Mouse (Mus musculus): ENCODE results near the gene Sgta. TPM values are rescaled to one million over a fixed set of nuclear protein-coding genes. Genes with fewer than 3 reads are reported as not detected.

Gene Sgta
- polyA plus RNA-seq, 1 experiment from 2014 or later: 269 TPM

GRCm38 (mm10) chr10:80994621-80995020, 65.4 kb downstream of the Sgta start:
- H3K27me3 ChIP-seq: peaks cover 24% of the 10 kb centered on the region
- no peaks in the 10 kb centered on the region for H3K36me3 ChIP-seq
- H3K9me3 ChIP-seq (replicated peaks): no peaks in the 10 kb centered on the region
- 65% methylated on average over 4 of the region's 4 CpGs for WGBS
- H3K4me2 ChIP-seq (replicated peaks): no peak overlapping the region
- no peak overlapping the region for H3K9ac ChIP-seq
- H3K4me1 ChIP-seq: peaks cover 4% of the 10 kb centered on the region; the same call in 1 of the 2 replicates
- H3K4me3 ChIP-seq: no peak overlapping the region
- no peak overlapping the region for H3K27ac ChIP-seq
- no peak for ATAC-seq (ENCODE audit: low FRiP score)

Small RNA genes within 50 kb of the gene (microRNA-seq; reads per million reads assigned to microRNA genes)
- gene Mir5615-1: not detected
- not detected for gene Mir5615-2

Other genes starting within 250 kb of the Sgta start
- gene Jsrp1, start 246.7 kb downstream of the Sgta start, polyA plus RNA-seq (2016; fragmentation: Nextera tagmentation; extraction: Ambion mirVana): 0.83 and 1.7 TPM in 2 replicates
- gene Oaz1, start 233.5 kb downstream of the Sgta start, polyA plus RNA-seq (2016; fragmentation: Nextera tagmentation; extraction: Ambion mirVana): 1,255 and 1,389 TPM in 2 replicates
- gene Lingo3, start 216.1 kb downstream of the Sgta start, polyA plus RNA-seq (2016; fragmentation: Nextera tagmentation; extraction: Ambion mirVana): 0.74 and 0.94 TPM in 2 replicates
- 214 and 250 TPM in 2 replicates for gene Lsm7, start 205.0 kb downstream of the Sgta start, polyA plus RNA-seq (2016; fragmentation: Nextera tagmentation; extraction: Ambion mirVana)
- 56.6 and 58.8 TPM in 2 replicates for gene Sppl2b, start 204.9 kb downstream of the Sgta start, polyA plus RNA-seq (2016; fragmentation: Nextera tagmentation; extraction: Ambion mirVana)
- 0.08 TPM in 2 replicates for gene Tmprss9, start 188.3 kb downstream of the Sgta start, polyA plus RNA-seq (2016; fragmentation: Nextera tagmentation; extraction: Ambion mirVana)
- gene Timm13, start 159.2 kb downstream of the Sgta start, polyA plus RNA-seq (2016; fragmentation: Nextera tagmentation; extraction: Ambion mirVana): 271 and 305 TPM in 2 replicates
- gene Lmnb2, start 141.9 kb downstream of the Sgta start, polyA plus RNA-seq (2016; fragmentation: Nextera tagmentation; extraction: Ambion mirVana): 56.8 and 57.9 TPM in 2 replicates
- gene Gadd45b, start 130.1 kb downstream of the Sgta start, polyA plus RNA-seq (2016; fragmentation: Nextera tagmentation; extraction: Ambion mirVana): 11.8 and 15.8 TPM in 2 replicates
- gene Gng7, start 45.2 kb downstream of the Sgta start, polyA plus RNA-seq (2016; fragmentation: Nextera tagmentation; extraction: Ambion mirVana): 10.1 and 10.7 TPM in 2 replicates
- 16.4 and 16.7 TPM in 2 replicates for gene Diras1, start 34.5 kb downstream of the Sgta start, polyA plus RNA-seq (2016; fragmentation: Nextera tagmentation; extraction: Ambion mirVana)
- 33.8 and 37.0 TPM in 2 replicates for gene Slc39a3, start 22.8 kb downstream of the Sgta start, polyA plus RNA-seq (2016; fragmentation: Nextera tagmentation; extraction: Ambion mirVana)
- 57.5 and 58.0 TPM in 2 replicates for gene Thop1, start 9.9 kb upstream of the Sgta start, polyA plus RNA-seq (2016; fragmentation: Nextera tagmentation; extraction: Ambion mirVana)
- 0.12 and 0.46 TPM in 2 replicates for gene Creb3l3, start 38.7 kb upstream of the Sgta start, polyA plus RNA-seq (2016; fragmentation: Nextera tagmentation; extraction: Ambion mirVana)
- 223 and 232 TPM in 2 replicates for gene Map2k2, start 45.7 kb upstream of the Sgta start, polyA plus RNA-seq (2016; fragmentation: Nextera tagmentation; extraction: Ambion mirVana)
- 17.7 and 18.2 TPM in 2 replicates for gene Zbtb7a, start 75.0 kb upstream of the Sgta start, polyA plus RNA-seq (2016; fragmentation: Nextera tagmentation; extraction: Ambion mirVana)
- 56.7 and 59.2 TPM in 2 replicates for gene Pias4, start 107.7 kb upstream of the Sgta start, polyA plus RNA-seq (2016; fragmentation: Nextera tagmentation; extraction: Ambion mirVana)
- 539 TPM in 2 replicates for gene Eef2, start 116.5 kb upstream of the Sgta start, polyA plus RNA-seq (2016; fragmentation: Nextera tagmentation; extraction: Ambion mirVana)
- 86.4 and 94.5 TPM in 2 replicates for gene Dapk3, start 122.8 kb upstream of the Sgta start, polyA plus RNA-seq (2016; fragmentation: Nextera tagmentation; extraction: Ambion mirVana)
- gene 4930442H23Rik, start 123.7 kb upstream of the Sgta start, polyA plus RNA-seq (2016; fragmentation: Nextera tagmentation; extraction: Ambion mirVana): not detected in 2 replicates
- not detected in 2 replicates for gene Nmrk2, start 141.9 kb upstream of the Sgta start, polyA plus RNA-seq (2016; fragmentation: Nextera tagmentation; extraction: Ambion mirVana)
- 33.7 and 36.8 TPM in 2 replicates for gene Atcay, start 170.7 kb upstream of the Sgta start, polyA plus RNA-seq (2016; fragmentation: Nextera tagmentation; extraction: Ambion mirVana)
- gene Zfr2, start 173.0 kb upstream of the Sgta start, polyA plus RNA-seq (2016; fragmentation: Nextera tagmentation; extraction: Ambion mirVana): 14.0 and 15.6 TPM in 2 replicates
- 6.3 and 6.8 TPM in 2 replicates for gene Matk, start 192.8 kb upstream of the Sgta start, polyA plus RNA-seq (2016; fragmentation: Nextera tagmentation; extraction: Ambion mirVana)
- 142 and 155 TPM in 2 replicates for gene Mrpl54, start 206.8 kb upstream of the Sgta start, polyA plus RNA-seq (2016; fragmentation: Nextera tagmentation; extraction: Ambion mirVana)
- 36.9 and 38.1 TPM in 2 replicates for gene Apba3, start 206.8 kb upstream of the Sgta start, polyA plus RNA-seq (2016; fragmentation: Nextera tagmentation; extraction: Ambion mirVana)
- gene Tjp3, start 231.4 kb upstream of the Sgta start, polyA plus RNA-seq (2016; fragmentation: Nextera tagmentation; extraction: Ambion mirVana): 5.4 and 6.8 TPM in 2 replicates
- gene Pip5k1c, start 232.8 kb upstream of the Sgta start, polyA plus RNA-seq (2016; fragmentation: Nextera tagmentation; extraction: Ambion mirVana): 97.3 and 103 TPM in 2 replicates